Mouse (Mus musculus): ENCODE measurements at regions not wholly inside any gene's neighbourhood (a gene's known extent, or its start where the extent isn't known, plus 50 kb on each side); places are given as distances from the start of the nearest gene placed in this dataset. TPM values are rescaled to one million over a fixed set of nuclear protein-coding genes. Genes with fewer than 3 reads are reported as not detected.

DNA sequence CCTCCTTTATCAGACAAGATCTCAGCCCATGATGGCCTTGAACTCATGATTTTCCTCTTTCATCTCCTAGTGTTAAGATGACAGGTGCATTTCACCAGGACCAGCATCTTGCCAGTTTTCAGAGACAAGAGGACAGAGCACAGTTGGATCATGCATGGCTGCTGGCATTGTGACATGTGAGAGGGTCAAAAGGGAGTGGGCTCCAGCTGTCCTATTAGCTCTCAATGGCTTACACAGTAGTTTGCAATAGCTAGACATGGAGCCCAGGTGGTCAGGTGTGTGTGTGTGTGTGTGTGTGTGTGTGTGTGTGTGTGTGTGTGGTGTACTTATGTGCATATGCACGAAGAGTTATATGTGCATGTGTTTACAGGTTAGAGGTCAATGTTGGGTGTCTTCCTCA is 110.3 kb upstream of the Sdk1 start:
- no peak for DNase-seq (ENCODE audit: low spot score in 2 of 2)
- intact Hi-C loops (cut with DNase I), result no loop called here

DNA sequence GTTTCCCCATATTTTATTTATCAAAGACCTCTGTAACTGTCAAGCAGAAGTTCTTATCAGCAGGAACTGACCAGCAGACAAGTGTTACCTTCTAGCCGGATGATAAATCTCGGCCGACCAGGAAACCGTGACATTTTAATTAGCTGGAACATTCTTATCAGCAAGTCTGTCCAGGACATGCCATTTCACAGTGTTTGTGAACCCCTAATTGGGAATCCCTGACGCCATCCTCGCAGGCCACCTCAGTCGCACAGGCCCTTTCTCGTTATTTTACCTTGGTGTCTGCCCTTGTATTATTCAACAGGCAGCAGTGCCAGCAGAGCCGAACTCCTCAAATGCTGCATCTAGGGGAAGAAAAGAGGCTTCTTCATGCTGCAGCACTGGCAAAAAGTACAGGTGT is 109.4 kb upstream of the Sdk1 start:
- DNase-seq (ENCODE audit: low spot score in 2 of 2), result no peak
- intact Hi-C loops (cut with DNase I), result no loop called here

DNA sequence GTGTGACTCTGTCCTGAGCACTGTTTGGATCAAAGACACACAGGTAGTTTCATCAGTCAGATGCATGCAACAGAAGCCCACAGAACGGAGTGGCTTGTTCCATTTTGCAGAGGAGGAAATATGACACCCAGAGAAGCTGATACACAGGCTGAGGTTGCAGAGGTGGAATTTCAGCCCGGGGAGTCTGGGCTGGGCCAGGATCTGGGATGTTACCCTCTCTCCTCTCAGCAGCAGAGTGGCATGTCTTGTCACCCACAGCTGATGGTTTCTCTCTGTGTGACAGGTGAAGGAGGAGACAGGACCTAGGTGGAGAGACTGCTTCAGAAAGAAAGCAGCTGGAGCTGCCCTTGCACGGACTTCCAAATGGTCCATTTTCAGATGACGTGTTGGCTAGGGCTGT is 105.1 kb upstream of the Sdk1 start:
- no peak for DNase-seq (ENCODE audit: low spot score in 2 of 2)
- intact Hi-C loops (cut with DNase I), result no loop called here

DNA sequence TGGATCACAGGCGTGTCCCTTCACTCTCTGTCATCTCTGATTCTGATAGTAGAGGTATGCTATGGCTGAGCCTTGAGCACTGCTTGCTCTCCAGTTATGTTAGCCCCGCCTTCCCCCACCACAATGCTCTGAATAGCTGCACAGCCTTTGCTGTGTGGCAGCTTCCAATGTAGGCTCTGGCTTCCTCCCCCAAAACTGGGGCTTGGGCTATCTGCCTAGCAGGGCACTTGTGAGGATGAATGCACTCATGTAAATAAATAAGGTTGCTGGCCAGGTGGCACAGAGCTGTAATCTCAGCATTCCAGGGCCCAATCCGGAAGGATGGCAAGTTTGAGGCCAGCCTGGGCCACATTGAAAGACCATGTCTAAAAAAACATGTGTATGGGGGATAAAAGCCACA is 103.6 kb upstream of the Sdk1 start:
- DNase-seq (ENCODE audit: low spot score in 2 of 2), result no peak
- intact Hi-C loops (cut with DNase I), result no loop called here

DNA sequence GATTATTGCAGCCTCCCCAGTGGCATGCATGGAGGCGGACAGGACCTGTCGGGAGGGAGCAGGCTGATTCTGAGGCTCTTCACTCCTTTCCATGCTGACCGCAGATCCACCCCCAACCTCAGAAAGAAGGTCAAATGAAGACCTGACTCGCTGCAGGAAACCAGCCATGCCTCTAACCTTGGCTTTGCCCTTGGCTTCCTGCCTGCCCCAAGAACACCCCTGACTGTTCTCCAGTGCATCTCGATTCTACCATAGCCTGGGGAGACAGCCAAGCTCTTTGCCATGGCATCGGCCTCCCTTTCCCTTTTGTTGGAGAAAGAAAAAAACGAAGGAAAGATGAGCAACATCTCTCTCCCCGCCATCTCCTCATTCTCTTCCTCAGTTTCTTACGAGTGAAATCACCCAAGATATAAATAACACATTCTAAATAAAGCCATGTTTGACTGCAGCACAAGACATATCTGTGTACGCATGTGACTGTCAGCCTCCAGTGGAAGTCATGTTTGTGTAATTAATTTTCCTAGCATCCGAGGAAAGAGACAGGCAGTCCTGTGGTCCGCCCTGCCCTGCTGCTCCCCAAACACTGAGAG is 102.4 kb upstream of the Sdk1 start:
- intact Hi-C loops (cut with DNase I), result no loop called here

DNA sequence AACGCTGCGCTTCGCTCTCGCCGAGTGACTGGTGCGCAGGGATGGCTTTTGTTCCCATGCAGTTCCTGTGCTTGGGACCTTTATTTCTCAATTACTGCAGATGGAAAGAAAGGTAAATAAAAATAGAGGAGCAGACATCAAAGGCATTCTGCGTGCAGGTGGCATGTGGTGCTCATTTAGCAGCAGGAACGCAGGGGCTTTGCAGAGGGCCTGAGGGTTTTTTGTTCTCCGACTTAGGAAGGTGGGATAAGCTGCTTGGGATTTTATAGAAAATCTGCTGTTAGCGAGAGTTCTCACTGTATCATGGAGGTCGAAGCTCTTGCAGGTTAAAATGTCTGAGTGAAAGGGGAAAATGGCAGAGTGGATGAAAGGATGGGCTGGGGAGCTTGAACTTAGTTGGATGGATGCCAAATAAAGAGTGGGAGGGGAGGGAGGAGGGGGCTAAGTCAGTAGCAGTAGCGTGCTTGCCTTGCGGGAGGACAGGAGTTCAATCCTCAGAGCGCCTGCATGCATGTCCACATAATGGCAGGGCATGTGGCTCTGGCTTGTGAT is 101.9 kb upstream of the Sdk1 start:
- intact Hi-C loops (cut with DNase I), result no loop called here
- DNase-seq (ENCODE audit: low spot score in 2 of 2), result no peak

More for the DNA sequence above, 102.4 kb upstream of the Sdk1 start:
- DNase-seq (ENCODE audit: low spot score in 2 of 2), result no peak

DNA sequence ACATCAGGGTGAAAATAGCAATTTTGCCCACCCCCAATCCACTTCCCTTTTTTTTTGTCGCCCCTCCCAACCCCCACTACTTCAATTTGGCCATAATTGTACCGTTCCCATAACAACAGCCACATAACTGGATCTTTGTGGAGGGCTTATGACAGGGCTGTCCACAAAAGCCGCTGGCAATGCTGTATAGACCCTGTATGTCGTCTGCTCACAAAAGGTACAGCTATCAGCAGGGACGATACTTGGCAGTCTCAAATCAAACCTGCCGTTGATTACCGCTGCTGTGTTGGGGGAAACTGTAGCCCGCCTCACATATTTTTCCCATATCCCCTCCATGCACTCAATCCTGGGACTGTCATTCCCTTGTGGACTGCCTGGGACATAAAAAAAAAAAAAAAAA is 80.9 kb upstream of the Sdk1 start:
- intact Hi-C loops (cut with DNase I), result no loop called here
- no peak for DNase-seq (ENCODE audit: low spot score in 2 of 2)

DNA sequence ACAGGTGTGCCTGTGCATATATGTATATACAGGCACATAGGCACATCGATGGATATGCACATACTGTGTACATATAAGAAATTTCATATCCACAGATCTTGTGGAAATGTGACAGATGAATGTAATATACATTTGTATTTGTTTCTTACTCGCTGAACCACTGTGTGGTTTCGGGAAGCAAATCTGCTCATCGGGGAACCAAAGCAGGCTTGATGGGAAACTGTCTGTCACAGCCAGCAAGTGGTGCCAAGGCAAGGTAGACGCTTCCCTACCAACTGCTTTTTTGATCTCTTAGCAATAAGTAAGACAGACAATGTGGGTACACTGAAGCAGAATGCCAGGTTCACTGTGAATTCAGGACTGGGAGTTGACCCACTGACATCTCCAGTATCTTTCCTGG is 80.3 kb upstream of the Sdk1 start:
- intact Hi-C loops (cut with DNase I), result no loop called here
- DNase-seq (ENCODE audit: low spot score in 2 of 2), result no peak

DNA sequence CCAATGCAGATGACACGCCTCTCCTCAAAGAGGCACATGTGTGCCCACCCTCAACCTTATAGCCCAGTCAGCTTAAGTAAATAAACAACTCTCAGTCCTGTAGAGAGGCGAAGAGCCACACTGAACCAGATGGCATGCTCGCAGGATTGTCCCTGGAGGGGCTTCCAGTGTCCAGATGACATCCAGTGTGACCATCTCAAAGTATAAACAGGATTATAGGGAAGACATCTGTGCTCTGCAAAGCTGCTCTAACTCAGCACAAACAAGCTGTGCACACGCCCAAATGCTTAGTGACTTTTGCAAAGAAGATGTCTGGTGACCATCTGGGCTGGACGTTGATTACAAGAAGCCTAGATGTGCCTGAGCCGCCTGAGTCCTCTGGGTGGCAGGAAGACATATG is 58.8 kb upstream of the Sdk1 start:
- DNase-seq (ENCODE audit: low spot score in 2 of 2), result no peak
- intact Hi-C loops (cut with DNase I), result no loop called here

DNA sequence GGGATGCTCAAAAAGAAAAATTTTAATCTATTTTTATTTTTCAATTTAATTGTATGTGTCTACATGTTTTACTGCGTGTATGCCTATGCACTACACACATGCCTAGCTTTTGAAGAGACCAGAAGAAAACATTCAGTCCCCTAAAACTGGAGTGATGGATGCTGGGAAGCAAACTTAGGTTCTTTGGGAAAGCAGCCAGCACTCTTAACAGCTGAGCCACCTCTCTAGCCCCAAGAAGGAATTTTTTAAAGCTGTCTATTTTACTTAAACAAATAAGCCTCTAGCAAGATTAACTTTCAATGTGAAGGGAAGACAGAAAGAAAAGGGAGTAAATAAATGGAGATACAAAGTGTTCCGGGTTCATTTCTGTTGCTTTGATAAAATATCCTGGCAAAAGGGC is 52.3 kb upstream of the Sdk1 start:
- intact Hi-C loops (cut with DNase I), result no loop called here
- DNase-seq (ENCODE audit: low spot score in 2 of 2), result no peak

Small RNAs in the stretch of these regions (microRNA-seq; reads per million reads assigned to microRNA genes)
- gene Gm26113, result not detected

Measured in left cerebral cortex, postnatal 36 days (tissue).